Mouse (Mus musculus) spleen, adult 2 months (tissue): ENCODE data around the gene Pnpla3. TPM values are rescaled to one million over a fixed set of nuclear protein-coding genes. Genes with fewer than 3 reads are reported as not detected.

Experiments
- DNase-seq, 2 experiments: peaks; one replicate each; pipeline versions ENCODE4 v3.0.0 to v3.0.0-alpha.2; 2012 to 2021; ENCODE audit warnings: low spot score in 2 of 2, low read depth in 1 of 2
- H3K27ac ChIP-seq: fragments of 200-500 bp; 2 replicates; pipeline ENCODE4 v1.5.1; 2012; ENCODE audit warnings: low read length, inconsistent platforms; ENCODE audit not compliant: insufficient read depth
- H3K27me3 ChIP-seq: fragments of 200-500 bp; 2 replicates; pipeline ENCODE4 v1.6.1; 2012; ENCODE audit warnings: mild to moderate bottlenecking, moderate library complexity, low read length, inconsistent platforms; ENCODE audit not compliant: control insufficient read depth, insufficient read depth
- H3K36me3 ChIP-seq: fragments of 200-500 bp; 2 replicates; pipeline ENCODE4 v1.6.1; 2012; ENCODE audit warnings: mild to moderate bottlenecking, low read length, inconsistent platforms; ENCODE audit not compliant: control insufficient read depth, insufficient read depth
- H3K4me1 ChIP-seq: fragments of 200-500 bp; 2 replicates; pipeline ENCODE4 v1.6.1; 2011; ENCODE audit warnings: inconsistent platforms; ENCODE audit not compliant: control insufficient read depth, insufficient read depth, insufficient read length
- H3K4me3 ChIP-seq: fragments of 200-500 bp; 2 replicates; pipeline ENCODE4 v1.5.1; 2011; ENCODE audit warnings: mild to moderate bottlenecking, inconsistent platforms; ENCODE audit not compliant: insufficient read depth, insufficient read length; ENCODE audit errors: extremely low read depth
- CTCF ChIP-seq: fragments of 200-500 bp; IDR thresholded peaks from 2 replicates; pipeline ENCODE4 v1.5.1; 2011; ENCODE audit warnings: mild to moderate bottlenecking, inconsistent platforms; ENCODE audit not compliant: insufficient read depth, insufficient read length, insufficient replicate concordance; ENCODE audit errors: extremely low read depth
- POLR2A ChIP-seq: fragments of 200-500 bp; IDR thresholded peaks from 2 replicates; pipeline ENCODE4 v1.6.1; 2011; ENCODE audit warnings: low read depth, low read length, inconsistent platforms
- WGBS: fragments of 180-500 bp; shearing (Covaris S2); methylation state at CpG from one replicate; pipeline ENCODE4 v1.1.7; 2018; 5-methylcytosine and 5-hydroxymethylcytosine counted together
- polyA plus RNA-seq: library from polyadenylated mRNA; depleted of rRNA; stranded (reverse); fragments of >200 nt; gene quantifications from 2 replicates; pipeline ENCODE4 v1.2.3, GENCODE M21; 2012

Pnpla3 gene
- polyA plus RNA-seq, 1 experiment = 1.8 TPM

GRCm38 (mm10) chr15:84169511-84169910, 1.9 kb downstream of the Pnpla3 start:
- Histone ChIP-seq H3K27me3 (peaks cover 10% of the 10 kb centered on the region), H3K4me1 (peaks cover 12% of the 10 kb centered on the region), H3K36me3 (no peaks in the 10 kb centered on the region), H3K27ac (no peak overlapping the region), H3K4me3 (no peak overlapping the region)
- DNase-seq = no peak
- TF ChIP-seq CTCF (no peak), POLR2A (no peak)
- 82% methylated on average over 1 of the region's 1 CpGs for WGBS

DNA sequence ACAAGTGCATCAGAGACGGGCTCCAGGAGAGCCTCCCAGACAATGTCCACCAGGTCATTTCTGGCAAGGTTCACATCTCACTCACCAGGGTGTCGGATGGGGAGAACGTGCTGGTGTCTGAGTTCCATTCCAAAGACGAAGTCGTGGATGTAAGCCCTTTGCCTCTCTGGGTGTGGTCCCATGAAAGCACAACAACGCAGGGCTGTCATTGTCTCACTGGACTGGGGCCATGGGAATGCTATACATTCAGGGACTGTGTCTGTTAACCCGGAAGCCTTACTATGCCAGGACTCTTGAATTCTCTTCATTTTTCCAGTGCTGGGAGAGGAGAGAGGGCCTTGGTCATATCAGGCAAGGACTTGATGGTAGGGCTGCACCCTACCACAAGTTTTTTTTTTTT, 3.5 kb downstream of the Pnpla3 start:
- Histone ChIP-seq H3K27ac (no peak overlapping the region), H3K36me3 (no peaks in the 10 kb centered on the region), H3K27me3 (peaks cover 10% of the 10 kb centered on the region), H3K4me1 (peaks cover 12% of the 10 kb centered on the region), H3K4me3 (no peak overlapping the region)
- no peak for DNase-seq
- TF ChIP-seq CTCF (no peak), POLR2A (no peak)
- WGBS = 91% methylated on average over 7 of the region's 7 CpGs

DNA sequence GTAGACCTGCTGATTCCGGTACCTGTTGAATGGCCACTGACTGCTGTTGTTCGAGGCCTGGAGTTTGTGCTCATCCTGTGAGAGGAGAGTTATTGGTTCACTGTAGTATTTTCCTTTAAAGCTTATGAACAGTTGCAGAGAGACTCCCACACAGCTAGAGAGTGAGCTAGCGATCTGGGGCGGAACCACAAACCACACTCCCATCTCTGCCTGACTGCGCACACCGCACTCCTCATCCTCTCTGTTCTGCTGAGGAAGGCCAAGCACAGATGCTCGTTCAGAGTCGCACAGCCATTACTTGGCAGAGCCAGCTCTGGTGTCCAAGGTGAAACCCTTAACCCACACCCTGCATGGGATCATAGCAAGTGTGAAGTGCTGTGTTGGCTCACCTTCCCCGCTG, 11.1 kb downstream of the Pnpla3 start:
- Histone ChIP-seq H3K4me3 (no peak overlapping the region), H3K4me1 (no peaks in the 10 kb centered on the region), H3K27me3 (no peaks in the 10 kb centered on the region), H3K36me3 (no peaks in the 10 kb centered on the region), H3K27ac (no peak overlapping the region)
- DNase-seq = no peak
- WGBS = 50% methylated on average over 9 of the region's 9 CpGs
- TF ChIP-seq POLR2A = no peak
- no peak for TF ChIP-seq CTCF

DNA sequence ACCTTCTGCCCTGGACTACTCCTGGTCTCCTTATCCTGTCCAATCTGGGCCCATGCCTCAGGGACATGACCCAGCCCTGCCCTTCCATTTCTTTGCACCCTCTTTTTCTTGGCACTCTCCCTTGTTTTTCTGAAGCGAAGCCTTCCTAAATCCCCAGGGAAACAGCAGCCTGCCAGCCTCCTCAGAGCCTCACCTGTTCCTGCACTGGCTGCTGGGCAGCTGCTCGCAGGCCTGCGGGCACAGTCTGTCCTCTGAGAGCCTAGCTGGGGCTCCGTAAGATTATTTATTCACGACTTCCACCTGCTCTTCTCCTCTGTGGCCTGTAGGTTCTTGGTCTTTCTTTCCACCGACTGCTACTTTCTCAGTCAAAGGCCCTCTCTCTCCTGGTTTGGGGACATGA, 14.4 kb downstream of the Pnpla3 start:
- DNase-seq = no peak
- WGBS = 80% methylated on average over 6 of the region's 6 CpGs
- TF ChIP-seq POLR2A = no peak
- no peak for TF ChIP-seq CTCF
- Histone ChIP-seq H3K36me3 (no peaks in the 10 kb centered on the region), H3K27ac (no peak overlapping the region), H3K4me3 (no peak overlapping the region), H3K27me3 (no peaks in the 10 kb centered on the region), H3K4me1 (no peaks in the 10 kb centered on the region; the same call in 1 of the 2 replicates)

- DNase-seq = no peak
- Histone ChIP-seq H3K36me3 (no peaks in the 10 kb centered on the region), H3K4me3 (no peak overlapping the region), H3K4me1 (no peaks in the 10 kb centered on the region; the same call in 1 of the 2 replicates), H3K27ac (no peak overlapping the region), H3K27me3 (no peaks in the 10 kb centered on the region)
- TF ChIP-seq POLR2A (no peak), CTCF (no peak)
- WGBS = 8% methylated on average over 1 of the region's 1 CpGs
Measured at GRCm38 (mm10) chr15:84183967-84184366, 16.3 kb downstream of the Pnpla3 start.

DNA sequence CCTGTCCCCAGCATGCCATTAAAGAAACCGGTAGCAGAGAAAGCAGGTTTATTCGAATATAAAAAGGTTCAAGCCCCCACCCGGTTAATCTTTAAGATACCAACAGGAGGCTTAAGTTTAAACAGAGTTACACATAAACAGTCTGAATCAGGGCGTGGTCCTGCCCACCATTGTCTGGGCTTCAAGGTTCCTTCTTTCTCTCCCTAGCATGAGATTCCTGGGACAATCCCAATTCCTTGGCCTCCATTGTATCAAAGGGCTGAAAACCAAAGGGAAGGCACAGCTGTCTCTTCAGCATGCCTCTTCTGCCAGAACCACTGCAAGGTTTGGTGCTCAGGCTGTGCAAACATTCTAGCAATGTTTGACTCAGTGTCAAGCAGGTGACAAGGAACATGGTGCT, 18.6 kb downstream of the Pnpla3 start:
- H3K4me1 ChIP-seq = no peaks in the 10 kb centered on the region; the same call in 1 of the 2 replicates
- H3K27ac ChIP-seq = no peak overlapping the region
- H3K27me3 ChIP-seq = no peaks in the 10 kb centered on the region
- no peak overlapping the region for H3K4me3 ChIP-seq
- DNase-seq = no peak
- no peaks in the 10 kb centered on the region for H3K36me3 ChIP-seq
- WGBS = 80% methylated on average over 4 of the region's 4 CpGs
- TF ChIP-seq POLR2A = no peak
- no peak for TF ChIP-seq CTCF

- TF ChIP-seq CTCF = no peak
- no peak for TF ChIP-seq POLR2A
- DNase-seq = no peak
- Histone ChIP-seq H3K27me3 (no peaks in the 10 kb centered on the region), H3K4me3 (no peak overlapping the region), H3K4me1 (peaks cover 6% of the 10 kb centered on the region; the same call in 1 of the 2 replicates), H3K27ac (no peak overlapping the region), H3K36me3 (no peaks in the 10 kb centered on the region)
- 78% methylated on average over 2 of the region's 2 CpGs for WGBS
Measured at GRCm38 (mm10) chr15:84188887-84189530, 21.4 kb downstream of the Pnpla3 start.

DNA sequence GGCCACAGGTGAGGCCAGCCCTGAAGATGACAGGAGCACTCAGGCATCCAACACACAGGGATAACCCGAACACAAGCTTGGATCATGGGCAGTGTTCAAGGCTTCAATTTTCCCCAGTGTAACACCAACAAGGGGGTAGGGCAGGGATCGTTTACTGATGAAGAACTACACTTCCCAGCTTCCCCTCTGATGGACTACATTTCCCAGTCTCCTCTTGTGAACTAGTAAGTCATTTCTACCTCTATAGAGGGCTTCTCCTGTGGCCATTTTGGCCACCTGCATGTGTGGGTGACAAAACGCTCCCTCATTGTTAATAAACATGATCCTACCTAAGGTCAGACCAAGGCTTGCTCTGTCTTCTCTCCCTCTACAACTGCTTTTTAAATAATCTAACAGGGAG, 22.2 kb downstream of the Pnpla3 start:
- Histone ChIP-seq H3K4me3 (no peak overlapping the region), H3K27me3 (no peaks in the 10 kb centered on the region), H3K36me3 (no peaks in the 10 kb centered on the region), H3K27ac (no peak overlapping the region), H3K4me1 (peaks cover 6% of the 10 kb centered on the region; the same call in 1 of the 2 replicates)
- TF ChIP-seq CTCF = no peak
- no peak for TF ChIP-seq POLR2A
- 52% methylated on average over 3 of the region's 3 CpGs for WGBS
- DNase-seq = no peak
